Comparison of ENCODE assay signal across 8 mouse cellular contexts in the genomic region with DNA sequence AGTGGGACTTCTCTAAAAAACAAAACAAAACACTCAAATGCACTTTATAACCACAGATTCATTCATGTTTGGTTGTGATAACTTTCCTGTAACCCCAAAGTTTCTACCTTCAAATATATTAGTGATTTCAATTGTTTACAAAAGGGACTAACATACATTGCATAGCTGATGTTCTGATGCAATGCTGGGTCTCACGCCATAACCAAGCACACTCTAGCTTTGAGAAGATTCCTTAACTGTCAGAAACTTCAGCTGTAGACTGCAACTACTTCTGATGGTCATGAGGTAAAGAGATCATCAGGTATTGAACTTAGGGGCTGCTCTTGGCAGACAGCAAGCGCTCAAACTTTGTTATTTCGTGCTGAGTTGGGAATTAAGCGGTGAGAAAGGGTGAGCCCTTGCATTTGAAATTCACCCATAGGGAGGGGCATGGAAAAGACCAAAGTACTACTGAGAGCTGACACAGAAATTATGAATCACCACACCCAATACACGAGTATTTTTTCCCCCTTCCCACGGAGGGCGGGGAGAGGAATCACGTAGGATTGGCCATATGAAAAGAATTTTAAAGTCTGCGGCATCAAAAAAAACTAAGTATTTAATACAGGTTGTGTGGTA. TPM values are rescaled to one million over a fixed set of nuclear protein-coding genes. Genes with fewer than 3 reads are reported as not detected.
DNase-seq lines count a peak whose midpoint lies in the region; ATAC-seq lines count a peak whose summit lies in the region.

No protein-coding gene starts in this region.

- 0 out of 2 replicates have a peak, but pooled peaks cover 2% of the 10 kb centered on the region for H3K36me3 ChIP-seq in forebrain, embryonic 13.5 days (ENCODE audit: poor library complexity, severe bottlenecking)
- H3K36me3 ChIP-seq in liver, embryonic 12.5 days: peaks cover 22% of the 10 kb centered on the region

- H3K4me2 ChIP-seq in forebrain, embryonic 13.5 days: peak overlapping the region; percentile 76
- H3K4me2 ChIP-seq in liver, embryonic 12.5 days: peak overlapping the region; percentile 74

- peak; percentile 25 for DNase-seq in adrenal gland, adult 2 months
- no peak for DNase-seq in adrenal gland, postnatal 10 days
- DNase-seq in 3134 (ENCODE audit: extremely low read depth, insufficient read length, low spot score): peak; percentile 16
- DNase-seq in adrenal gland, postnatal 25 days: no peak
- DNase-seq in spleen, adult 18-20 months: no peak
- DNase-seq in adrenal gland, postnatal 36 days: no peak

- WGBS in forebrain, embryonic 13.5 days: 19% methylated on average over 9 of the region's 9 CpGs
- 15% methylated on average over 9 of the region's 9 CpGs for WGBS in liver, embryonic 12.5 days (ENCODE audit: insufficient replicate concordance)

- peak overlapping the region; percentile 98 for H3K9ac ChIP-seq in forebrain, embryonic 13.5 days
- peak overlapping the region; percentile 97 for H3K9ac ChIP-seq in liver, embryonic 12.5 days

- H3K4me3 ChIP-seq in forebrain, embryonic 13.5 days: peak overlapping the region; percentile 97
- H3K4me3 ChIP-seq in liver, embryonic 12.5 days: peak overlapping the region; percentile 91

- peaks cover 19% of the 10 kb centered on the region for H3K4me1 ChIP-seq in forebrain, embryonic 13.5 days
- H3K4me1 ChIP-seq in liver, embryonic 12.5 days: peaks cover 50% of the 10 kb centered on the region

- no peaks in the 10 kb centered on the region for H3K9me3 ChIP-seq in forebrain, embryonic 13.5 days (replicated peaks)
- H3K9me3 ChIP-seq in liver, embryonic 12.5 days (replicated peaks): no peaks in the 10 kb centered on the region

- H3K27me3 ChIP-seq in forebrain, embryonic 13.5 days: no peaks in the 10 kb centered on the region
- H3K27me3 ChIP-seq in liver, embryonic 12.5 days (replicated peaks): no peaks in the 10 kb centered on the region

- ATAC-seq in forebrain, embryonic 13.5 days: no peak
- no peak for ATAC-seq in liver, embryonic 12.5 days

- H3K27ac ChIP-seq in forebrain, embryonic 13.5 days: no peak overlapping the region
- H3K27ac ChIP-seq in liver, embryonic 12.5 days: peak overlapping the region; percentile 87

RNA-seq across cellular contexts. Expression of a gene that starts 1.1 kb away (rescaled TPM):
- total RNA-seq in adrenal gland, adult 2 months (2021): 10 to 100 TPM; 60.0 to 66.6 TPM
- 3.4 and 3.7 TPM in 2 replicates for polyA plus RNA-seq in adrenal gland, adult 2 months (2012; rRNA removed)
- total RNA-seq in adrenal gland, postnatal 10 days (2021): 10 to 100 TPM; 59.4 to 66.5 TPM
- polyA plus RNA-seq in forebrain, embryonic 13.5 days (2015; fragmentation: Nextera tagmentation; extraction: Ambion mirVana): 97.9 and 99.9 TPM in 2 replicates
- 39.9 and 40.7 TPM in 2 replicates for polyA plus RNA-seq in liver, embryonic 12.5 days (2016; fragmentation: Nextera tagmentation; extraction: Ambion mirVana)
- total RNA-seq in adrenal gland, postnatal 25 days (2021): 59.7 and 61.6 TPM in 2 replicates
- 10 to 100 TPM; 59.1 to 66.2 TPM for total RNA-seq in adrenal gland, postnatal 36 days (2021)

RNA-seq across cellular contexts. Expression of a gene that starts 6.1 kb away (rescaled TPM):
- total RNA-seq in adrenal gland, adult 2 months (2021): 100 to 1,000 TPM; 115 to 146 TPM
- polyA plus RNA-seq in adrenal gland, adult 2 months (2012; rRNA removed): 40.7 and 47.9 TPM in 2 replicates
- total RNA-seq in adrenal gland, postnatal 10 days (2021): 10 to 100 TPM; 79.0 to 91.6 TPM
- 81.1 and 83.9 TPM in 2 replicates for polyA plus RNA-seq in forebrain, embryonic 13.5 days (2015; fragmentation: Nextera tagmentation; extraction: Ambion mirVana)
- 35.3 and 36.6 TPM in 2 replicates for polyA plus RNA-seq in liver, embryonic 12.5 days (2016; fragmentation: Nextera tagmentation; extraction: Ambion mirVana)
- 127 and 130 TPM in 2 replicates for total RNA-seq in adrenal gland, postnatal 25 days (2021)
- total RNA-seq in adrenal gland, postnatal 36 days (2021): 100 to 1,000 TPM; 121 to 138 TPM

RNA-seq across cellular contexts. Expression of a gene that starts 25.4 kb away (rescaled TPM):
- total RNA-seq in adrenal gland, adult 2 months (2021): 10 to 100 TPM; 49.3 to 61.8 TPM
- polyA plus RNA-seq in adrenal gland, adult 2 months (2012; rRNA removed): 1.9 and 2.4 TPM in 2 replicates
- total RNA-seq in adrenal gland, postnatal 10 days (2021): 10 to 100 TPM; 37.0 to 43.5 TPM
- polyA plus RNA-seq in forebrain, embryonic 13.5 days (2015; fragmentation: Nextera tagmentation; extraction: Ambion mirVana): 41.0 and 43.1 TPM in 2 replicates
- polyA plus RNA-seq in liver, embryonic 12.5 days (2016; fragmentation: Nextera tagmentation; extraction: Ambion mirVana): 19.6 and 19.9 TPM in 2 replicates
- total RNA-seq in adrenal gland, postnatal 25 days (2021): 45.8 and 49.5 TPM in 2 replicates
- 10 to 100 TPM; 52.9 to 53.6 TPM for total RNA-seq in adrenal gland, postnatal 36 days (2021)

RNA-seq across cellular contexts. Expression of a gene that starts 48.2 kb away (rescaled TPM):
- not detected for total RNA-seq in adrenal gland, adult 2 months (2021)
- not detected in 2 replicates for polyA plus RNA-seq in adrenal gland, adult 2 months (2012; rRNA removed)
- 10 to 100 TPM in 1 of 2 experiments, 1 to 10 TPM in 1; 3.1 to 17.1 TPM for total RNA-seq in adrenal gland, postnatal 10 days (2021)
- not detected in 2 replicates for polyA plus RNA-seq in forebrain, embryonic 13.5 days (2015; fragmentation: Nextera tagmentation; extraction: Ambion mirVana)
- polyA plus RNA-seq in liver, embryonic 12.5 days (2016; fragmentation: Nextera tagmentation; extraction: Ambion mirVana): 0.05 and 0.10 TPM in 2 replicates
- not detected in 2 replicates for total RNA-seq in adrenal gland, postnatal 25 days (2021)
- not detected for total RNA-seq in adrenal gland, postnatal 36 days (2021)

RNA-seq across cellular contexts. Expression of a gene that starts 55.4 kb away (rescaled TPM):
- total RNA-seq in adrenal gland, adult 2 months (2021): 10 to 100 TPM; 32.4 to 45.8 TPM
- 13.3 and 22.3 TPM in 2 replicates for polyA plus RNA-seq in adrenal gland, adult 2 months (2012; rRNA removed)
- 10 to 100 TPM; 34.2 to 49.2 TPM for total RNA-seq in adrenal gland, postnatal 10 days (2021)
- polyA plus RNA-seq in forebrain, embryonic 13.5 days (2015; fragmentation: Nextera tagmentation; extraction: Ambion mirVana): 5.6 and 7.2 TPM in 2 replicates
- polyA plus RNA-seq in liver, embryonic 12.5 days (2016; fragmentation: Nextera tagmentation; extraction: Ambion mirVana): 2.9 and 3.7 TPM in 2 replicates
- 39.1 and 65.3 TPM in 2 replicates for total RNA-seq in adrenal gland, postnatal 25 days (2021)
- total RNA-seq in adrenal gland, postnatal 36 days (2021): 10 to 100 TPM; 37.2 to 44.2 TPM

Comparison
In these comparisons a context has a peak if more than half of its experiments do, and no peak if none do; other contexts are left out.
1. DNase-seq: peak in adrenal gland, adult 2 months (single experiment) and 3134 (single experiment); none in adrenal gland, postnatal 10 days (single experiment), adrenal gland, postnatal 25 days (single experiment), spleen, adult 18-20 months (0 of 2) and adrenal gland, postnatal 36 days (0 of 2).